Comparison of ENCODE assay signal across 8 mouse cellular contexts in the genomic region with DNA sequence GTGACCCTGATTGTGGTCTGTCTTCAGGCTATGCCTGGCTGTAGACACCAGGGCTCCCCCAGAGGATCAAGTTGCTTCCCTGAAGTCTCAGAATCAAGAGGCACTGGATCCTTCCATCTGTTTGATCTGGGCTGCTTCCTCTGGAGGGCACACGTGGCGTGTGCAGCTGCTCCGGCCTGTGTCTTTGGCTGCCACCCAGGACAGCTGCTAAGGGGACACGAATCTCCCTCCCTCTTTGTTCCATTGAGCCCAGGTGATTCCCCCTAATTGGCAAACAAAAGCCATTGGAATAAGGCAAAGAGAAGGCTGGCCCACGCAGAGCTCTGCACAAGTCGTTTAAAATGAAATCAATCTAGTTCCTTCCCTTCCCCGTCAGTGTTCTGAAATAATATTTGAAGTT.
DNase-seq lines count a peak whose midpoint lies in the region; ATAC-seq lines count a peak whose summit lies in the region.

No protein-coding gene starts in this region.

- peak; percentile 13 to 32 for DNase-seq in cerebellum, postnatal 14 days
- no peak for DNase-seq in cerebellum, adult 18-20 months
- DNase-seq in neural tube, embryonic 10.5 days (ENCODE audit: extremely low spot score, low spot score): no peak
- DNase-seq in cerebellum, adult 9-10 months: no peak
- DNase-seq in thymus, postnatal 14 days: no peak

- ATAC-seq in neural tube, embryonic 12.5 days (ENCODE audit: low FRiP score, low read depth): peak; percentile 41; the same call in 1 of the 2 replicates
- ATAC-seq in hindbrain, embryonic 13.5 days (ENCODE audit: low FRiP score): no peak; the same call in 1 of the 2 replicates
- peak; percentile 58; the same call in 1 of the 2 replicates for ATAC-seq in stomach, embryonic 15.5 days (ENCODE audit: insufficient read depth, low FRiP score, low read depth)

- no peak overlapping the region for H3K9ac ChIP-seq in neural tube, embryonic 12.5 days
- H3K9ac ChIP-seq in hindbrain, embryonic 13.5 days: no peak overlapping the region
- H3K9ac ChIP-seq in stomach, embryonic 15.5 days: no peak overlapping the region

- WGBS in neural tube, embryonic 12.5 days: 36% methylated on average over 7 of the region's 7 CpGs
- 33% methylated on average over 7 of the region's 7 CpGs for WGBS in hindbrain, embryonic 13.5 days
- 21% methylated on average over 7 of the region's 7 CpGs for WGBS in stomach, embryonic 15.5 days

- H3K4me2 ChIP-seq in neural tube, embryonic 12.5 days (replicated peaks): no peak overlapping the region
- no peak overlapping the region for H3K4me2 ChIP-seq in hindbrain, embryonic 13.5 days
- no peak overlapping the region for H3K4me2 ChIP-seq in stomach, embryonic 15.5 days

- no peaks in the 10 kb centered on the region for H3K36me3 ChIP-seq in neural tube, embryonic 12.5 days
- no peaks in the 10 kb centered on the region for H3K36me3 ChIP-seq in hindbrain, embryonic 13.5 days
- no peaks in the 10 kb centered on the region for H3K36me3 ChIP-seq in stomach, embryonic 15.5 days

- 0 out of 2 replicates have a peak, but pooled peaks cover 2% of the 10 kb centered on the region for H3K4me1 ChIP-seq in neural tube, embryonic 12.5 days
- peaks cover 5% of the 10 kb centered on the region; the same call in 1 of the 2 replicates for H3K4me1 ChIP-seq in hindbrain, embryonic 13.5 days (replicated peaks)
- 0 out of 2 replicates have a peak, but pooled peaks cover 5% of the 10 kb centered on the region for H3K4me1 ChIP-seq in stomach, embryonic 15.5 days

- H3K27ac ChIP-seq in neural tube, embryonic 12.5 days: no peak overlapping the region
- H3K27ac ChIP-seq in hindbrain, embryonic 13.5 days: peak overlapping the region; percentile 20; the same call in 1 of the 2 replicates
- H3K27ac ChIP-seq in stomach, embryonic 15.5 days: peak overlapping the region; percentile 40

- no peaks in the 10 kb centered on the region for H3K27me3 ChIP-seq in neural tube, embryonic 12.5 days (replicated peaks)
- no peaks in the 10 kb centered on the region for H3K27me3 ChIP-seq in hindbrain, embryonic 13.5 days
- H3K27me3 ChIP-seq in stomach, embryonic 15.5 days (replicated peaks): no peaks in the 10 kb centered on the region

- H3K9me3 ChIP-seq in neural tube, embryonic 12.5 days: no peaks in the 10 kb centered on the region
- H3K9me3 ChIP-seq in hindbrain, embryonic 13.5 days: no peaks in the 10 kb centered on the region
- H3K9me3 ChIP-seq in stomach, embryonic 15.5 days: no peaks in the 10 kb centered on the region

- H3K4me3 ChIP-seq in neural tube, embryonic 12.5 days: no peak overlapping the region
- H3K4me3 ChIP-seq in hindbrain, embryonic 13.5 days: no peak overlapping the region
- no peak overlapping the region for H3K4me3 ChIP-seq in stomach, embryonic 15.5 days (replicated peaks)

Comparison
In these comparisons a context has a peak if more than half of its experiments do, and no peak if none do; other contexts are left out.
1. DNase-seq: peak in cerebellum, postnatal 14 days (2 of 2); none in cerebellum, adult 18-20 months (0 of 2), neural tube, embryonic 10.5 days (single experiment), cerebellum, adult 9-10 months (single experiment) and thymus, postnatal 14 days (single experiment).